Mouse (Mus musculus) C2C12 (cell line): ENCODE measurements around the gene Ralgps2.

Source experiments
- CEBPB ChIP-seq: IDR thresholded peaks from one replicate; pipeline ENCODE4 v1.6.1; 2011; ENCODE audit warnings: low read depth, mild to moderate bottlenecking, control low read depth, moderate library complexity
- CTCF ChIP-seq: IDR thresholded peaks from one replicate; pipeline ENCODE4 v1.5.1; 2011; ENCODE audit not compliant: control insufficient read depth, insufficient read depth, insufficient read length
- FOSL1 ChIP-seq: IDR thresholded peaks from one replicate; pipeline ENCODE4 v1.8.0; 2011; ENCODE audit warnings: mild to moderate bottlenecking, low read length; ENCODE audit not compliant: poor library complexity, insufficient read depth, severe bottlenecking
- MAX ChIP-seq: IDR thresholded peaks from one replicate; pipeline ENCODE4 v1.6.1; 2011; ENCODE audit warnings: mild to moderate bottlenecking, control low read depth
- MYOD1 ChIP-seq: IDR thresholded peaks from one replicate; pipeline ENCODE4 v1.6.1; 2011; ENCODE audit warnings: low read depth; ENCODE audit not compliant: control insufficient read depth, insufficient read length
- USF1 ChIP-seq: IDR thresholded peaks from one replicate; pipeline ENCODE4 v1.6.1; 2011; ENCODE audit warnings: low read depth, mild to moderate bottlenecking, control low read depth, moderate library complexity

GRCm38 (mm10) chr1:156870028-156870427 lies 69.4 kb downstream of the Ralgps2 start:
- TF ChIP-seq CTCF (no peak), FOSL1 (no peak), MAX (no peak), MYOD1 (no peak), USF1 (no peak), CEBPB (no peak)
